Mouse (Mus musculus): Measurements from ENCODE around the gene Phf1.

The Phf1 gene

GRCm38 (mm10) chr17:26933885-26934827 lies 1.3 kb downstream of the Phf1 start:
- DNase-seq (ENCODE audit: low spot score): no peak

DNA sequence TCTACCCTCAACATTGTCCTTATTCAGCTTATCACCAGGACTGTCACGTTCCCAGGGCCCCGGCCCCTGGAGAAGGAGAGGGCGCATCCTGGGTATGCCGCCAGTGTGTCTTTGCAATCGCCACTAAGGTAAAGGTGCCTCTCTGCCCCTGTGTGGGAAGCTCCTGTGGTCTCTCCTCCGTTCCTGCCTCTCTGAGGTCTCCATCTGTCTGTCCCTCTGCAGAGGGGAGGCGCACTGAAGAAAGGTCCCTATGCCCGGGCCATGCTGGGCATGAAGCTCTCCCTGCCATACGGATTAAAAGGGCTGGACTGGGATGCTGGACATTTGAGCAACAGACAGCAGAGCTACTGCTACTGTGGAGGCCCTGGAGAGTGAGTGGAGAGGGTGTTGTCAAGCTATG lies 2.2 kb downstream of the Phf1 start:
- DNase-seq (ENCODE audit: low spot score): no peak

DNA sequence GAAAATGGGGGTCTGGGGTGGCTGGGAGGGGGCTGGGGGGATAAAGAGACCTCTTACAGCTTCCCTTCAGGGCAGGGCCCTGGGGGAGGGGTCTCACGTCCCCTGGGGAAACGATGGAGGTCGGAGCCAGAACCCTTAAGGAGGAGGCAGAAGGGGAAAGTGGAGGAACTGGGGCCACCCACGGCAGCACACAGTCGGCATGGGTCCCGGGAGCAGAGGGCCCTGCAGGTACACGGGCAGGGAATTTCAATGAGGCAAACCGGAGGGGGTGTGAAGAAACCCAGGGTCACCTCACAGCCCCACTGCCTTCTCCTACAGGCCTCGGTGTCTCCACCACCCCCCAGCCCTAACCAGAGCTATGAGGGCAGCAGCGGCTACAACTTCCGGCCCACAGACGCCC lies 3.6 kb downstream of the Phf1 start:
- DNase-seq (ENCODE audit: low spot score): no peak

DNA sequence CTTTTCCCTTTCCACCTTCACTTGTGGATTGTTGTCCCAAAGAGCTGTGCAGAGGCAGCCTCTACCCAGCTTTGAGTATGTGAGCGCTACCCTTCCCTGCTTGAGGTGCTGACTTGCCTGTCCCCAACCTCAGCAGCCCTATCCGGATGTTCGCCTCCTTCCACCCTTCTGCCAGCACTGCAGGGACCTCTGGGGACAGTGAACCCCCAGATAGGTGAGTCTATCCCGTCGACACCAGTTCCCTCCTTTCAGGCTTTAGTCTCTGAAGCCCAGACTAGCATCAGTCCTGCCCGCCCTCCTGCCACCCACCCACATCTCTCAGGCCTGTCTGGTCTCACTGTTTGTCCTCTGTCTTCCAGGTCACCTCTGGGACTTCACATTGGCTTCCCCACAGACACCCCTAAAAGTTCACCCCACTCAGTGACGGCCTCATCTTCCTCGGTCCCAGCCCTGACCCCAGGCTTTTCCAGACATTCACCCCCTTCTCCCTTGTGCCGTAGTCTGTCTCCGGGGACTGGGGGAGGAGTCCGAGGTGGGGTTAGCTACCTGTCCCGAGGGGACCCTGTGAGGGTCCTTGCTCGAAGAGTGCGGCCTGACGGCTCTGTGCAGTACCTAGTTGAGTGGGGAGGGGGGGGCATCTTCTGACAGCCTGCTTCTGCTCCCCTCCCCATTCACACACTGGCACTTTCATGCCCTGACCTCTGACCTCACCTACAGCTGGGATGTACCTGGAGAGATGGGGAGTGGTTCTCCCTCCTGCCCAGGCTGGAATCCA lies 4.3 kb downstream of the Phf1 start:
- DNase-seq (ENCODE audit: low spot score): no peak

DNA sequence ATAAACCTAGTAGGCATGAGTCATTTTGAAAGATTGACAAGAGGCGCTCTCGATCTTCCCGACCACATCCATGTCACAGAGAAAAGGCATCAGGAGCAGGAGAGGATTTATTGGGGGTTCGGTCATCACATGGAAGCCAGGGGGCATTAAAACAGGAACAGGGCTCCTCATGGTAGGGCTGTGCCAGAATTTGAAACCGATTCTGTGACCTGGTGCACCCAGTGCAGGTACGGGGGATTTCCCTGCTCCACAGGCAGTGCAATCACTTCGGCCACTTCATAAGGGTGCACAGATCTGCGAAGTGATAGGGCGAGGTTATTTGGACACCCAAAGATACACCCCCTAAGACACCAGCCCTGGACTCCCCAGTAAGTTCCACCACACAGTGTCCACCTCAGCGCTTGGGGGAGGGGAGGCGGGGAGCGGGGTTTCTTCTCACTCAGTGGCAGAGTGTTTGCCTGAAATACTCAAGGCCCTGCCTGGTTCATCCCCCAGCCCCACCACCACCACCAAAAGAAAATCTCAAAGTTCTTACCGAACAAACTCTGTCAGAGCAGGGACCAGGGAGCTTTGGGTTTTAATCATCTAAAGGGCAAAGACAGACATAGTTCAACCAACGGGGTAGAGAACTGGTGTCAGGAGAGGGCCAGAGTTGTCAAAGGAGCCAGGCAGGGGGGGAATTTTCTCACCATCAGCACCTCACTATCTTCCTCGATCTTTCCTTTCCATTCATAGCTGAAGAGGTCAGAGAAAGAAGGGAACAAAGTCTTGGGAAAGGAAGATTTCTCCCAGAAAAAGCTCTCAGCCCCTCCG lies 5.2 kb downstream of the Phf1 start:
- no peak for DNase-seq (ENCODE audit: low spot score)

GRCm38 (mm10) chr17:26938731-26939130 lies 5.9 kb downstream of the Phf1 start:
- DNase-seq (ENCODE audit: low spot score): no peak

GRCm38 (mm10) chr17:26939178-26939972 lies 6.5 kb downstream of the Phf1 start, which contains the start of gene Cuta:
Gene Cuta, minus strand, starts transcription at chr17:26939569.
- DNase-seq (ENCODE audit: low spot score): peak; percentile 99

DNA sequence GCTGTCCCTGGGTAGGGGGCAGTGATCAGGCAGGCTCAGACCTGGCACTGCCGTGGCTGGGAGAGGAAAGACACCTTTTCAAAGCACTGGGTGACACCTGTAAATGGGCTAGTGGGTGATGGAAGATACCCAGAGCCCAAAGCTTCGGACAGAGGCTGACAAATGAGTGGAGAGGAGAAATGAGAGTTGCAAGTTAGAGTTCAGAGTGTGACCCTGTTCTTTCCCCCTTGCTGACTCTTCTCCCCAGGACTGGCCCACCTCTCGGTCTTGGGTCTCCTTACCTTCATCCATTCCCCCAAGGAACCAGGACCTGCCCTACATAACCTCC lies 7.1 kb downstream of the Phf1 start:
- DNase-seq (ENCODE audit: low spot score): no peak

DNA sequence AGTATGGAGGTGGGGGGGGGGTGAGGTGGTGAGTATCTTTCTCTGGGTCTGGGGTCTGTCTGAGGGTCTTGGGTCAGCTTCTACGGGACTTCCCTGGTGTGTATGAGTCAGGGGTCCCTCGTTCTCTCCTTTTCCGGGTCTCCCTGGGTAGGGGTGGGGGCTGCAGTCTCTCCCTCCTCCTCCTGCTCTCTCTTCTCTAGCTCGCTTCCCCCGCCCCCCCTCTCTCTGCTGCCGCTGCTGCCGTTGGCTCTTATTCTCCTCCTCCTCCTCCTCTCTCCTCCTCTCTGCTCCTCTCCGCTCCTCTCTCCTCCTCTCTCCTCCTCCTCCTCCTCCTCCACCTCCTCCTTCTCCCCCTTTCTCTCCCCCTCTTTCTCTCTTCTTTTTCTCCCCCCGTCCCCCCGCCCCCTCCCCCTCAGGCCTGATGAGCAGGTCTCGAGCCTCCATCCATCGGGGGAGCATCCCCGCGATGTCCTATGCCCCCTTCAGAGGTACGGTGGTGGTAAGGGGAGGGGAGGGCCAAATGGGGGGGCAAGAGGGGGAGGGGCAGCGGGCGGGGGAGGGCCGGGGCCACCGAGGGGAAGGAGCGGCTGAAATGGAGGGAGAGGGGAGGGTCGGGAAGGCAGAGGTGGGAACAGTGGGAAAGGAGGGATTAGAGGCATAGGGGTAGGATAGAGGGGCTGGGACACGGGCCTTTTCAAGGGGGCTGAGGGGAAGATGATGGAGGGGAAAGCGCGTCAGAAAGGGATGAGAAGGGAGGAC lies 8.4 kb downstream of the Phf1 start, which contains the start of gene Syngap1:
TSS of gene Syngap1 (plus strand) at position 223 of the 759 bp plus-strand sequence.
- DNase-seq (ENCODE audit: low spot score): peak; percentile 42

- no peak for DNase-seq (ENCODE audit: low spot score)
Observed at GRCm38 (mm10) chr17:26941841-26942570, 9.2 kb downstream of the Phf1 start.

GRCm38 (mm10) chr17:26945824-26946495 lies 13.1 kb downstream of the Phf1 start:
- no peak for DNase-seq (ENCODE audit: low spot score)

DNA sequence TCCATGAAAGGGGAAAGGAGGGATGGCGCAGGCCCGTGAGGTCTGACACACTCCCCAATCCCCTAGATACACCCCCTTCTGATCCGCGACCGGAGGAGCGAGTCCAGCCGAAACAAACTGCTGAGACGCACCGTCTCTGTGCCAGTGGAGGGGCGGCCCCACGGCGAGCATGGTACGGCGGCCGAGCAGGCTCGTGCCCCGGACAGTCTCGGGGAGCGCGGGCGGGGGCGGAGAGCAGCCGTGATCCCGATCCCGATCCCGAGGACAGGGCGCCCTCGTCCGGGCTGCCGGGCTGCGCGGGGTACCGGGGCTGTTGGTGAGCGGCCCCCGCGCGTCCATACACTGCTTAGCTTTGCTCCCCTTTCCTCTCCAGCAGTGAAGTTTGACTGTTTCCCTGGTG lies 13.7 kb downstream of the Phf1 start:
- DNase-seq (ENCODE audit: low spot score): no peak

- DNase-seq (ENCODE audit: low spot score): no peak
Observed at GRCm38 (mm10) chr17:26947231-26948100, 14.6 kb downstream of the Phf1 start.

DNA sequence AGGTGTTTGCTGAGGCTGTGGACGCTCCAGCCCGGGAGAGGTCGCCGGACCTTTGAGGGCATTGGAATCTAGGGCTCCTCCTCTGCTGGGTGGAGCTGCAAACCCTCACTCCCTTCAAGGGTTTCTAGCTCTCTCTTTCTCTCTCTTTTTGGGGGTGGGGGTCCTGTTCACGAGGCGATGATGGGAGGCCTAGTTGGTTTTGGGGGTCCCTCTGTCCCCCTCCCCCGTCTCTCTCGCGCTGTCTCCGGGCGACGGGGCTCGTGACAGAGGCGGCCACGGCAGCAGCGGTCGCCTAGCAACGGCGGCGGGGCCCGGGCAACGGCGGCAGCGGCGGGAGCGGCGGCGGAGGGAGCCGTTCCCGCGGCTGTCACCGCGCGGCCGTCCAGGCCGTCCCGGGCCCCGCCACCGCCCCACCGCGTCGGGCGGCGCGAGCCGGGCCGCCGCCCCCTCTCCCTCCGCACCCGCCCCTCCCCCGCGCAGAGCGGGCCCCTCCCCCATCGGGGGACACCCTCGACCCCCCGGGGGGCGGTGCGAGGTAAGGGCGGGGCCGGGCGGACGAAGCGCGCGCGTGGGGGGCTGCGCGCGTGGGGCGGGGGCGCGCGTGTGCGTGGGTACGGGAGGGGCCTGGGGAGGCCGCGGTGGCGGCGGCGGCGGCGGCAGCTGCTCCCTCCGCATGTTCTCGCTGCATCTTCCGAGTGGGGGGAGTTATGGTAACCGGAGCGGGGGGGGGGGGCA lies 15.6 kb downstream of the Phf1 start:
- DNase-seq (ENCODE audit: low spot score): peak; percentile 65

- DNase-seq (ENCODE audit: low spot score): peak; percentile 70
Observed at GRCm38 (mm10) chr17:26949051-26949577, 16.3 kb downstream of the Phf1 start.

DNA sequence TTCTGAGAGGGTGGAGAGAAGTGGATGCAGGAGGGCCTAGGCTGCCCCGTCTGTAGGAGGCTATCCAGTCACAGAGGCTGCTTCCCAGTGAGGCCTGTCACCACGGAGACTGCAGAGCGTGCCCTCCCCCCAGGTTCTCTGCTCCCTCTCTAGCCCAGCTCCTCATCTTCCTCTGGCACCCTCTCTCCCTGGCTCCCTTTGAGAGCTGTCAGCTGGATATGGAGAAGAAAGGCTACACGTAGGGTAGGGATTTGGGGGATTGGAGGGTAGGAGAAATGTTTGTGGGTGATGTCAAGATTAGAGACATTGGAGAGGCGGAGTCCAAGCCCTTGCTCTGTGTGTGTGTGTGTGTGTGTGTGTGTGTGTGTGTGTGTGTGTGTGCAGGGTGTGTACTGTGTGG lies 17.0 kb downstream of the Phf1 start:
- DNase-seq (ENCODE audit: low spot score): no peak

GRCm38 (mm10) chr17:26950560-26951288 lies 17.9 kb downstream of the Phf1 start:
- no peak for DNase-seq (ENCODE audit: low spot score)
